Mouse (Mus musculus): ENCODE results near the gene Prkg2.

The Prkg2 gene

GRCm38 (mm10) chr5:98897946-98898345 lies 139.2 kb downstream of the Prkg2 start:
- no peak for DNase-seq

- DNase-seq, result no peak
These were observed 142.9 kb downstream of the Prkg2 start for GRCm38 (mm10) chr5:98894281-98894680.

GRCm38 (mm10) chr5:98890544-98891050 lies 146.6 kb downstream of the Prkg2 start:
- peak in 1 of 2 experiments; percentile 8 for DNase-seq

GRCm38 (mm10) chr5:98882096-98882495 lies 155.1 kb downstream of the Prkg2 start:
- no peak for DNase-seq

Data from cerebellum, postnatal 14 days (tissue).